Mouse (Mus musculus) liver, embryonic 16.5 days (tissue): ENCODE data around the gene Sall1. TPM values are rescaled to one million over a fixed set of nuclear protein-coding genes. Genes with fewer than 3 reads are reported as not detected.

ENCODE experiments used
- ATAC-seq: fragments of 200-750 bp; cut with Nextera tagmentation; 2 replicates; pipeline ENCODE4 v1.8.0; 2017; ENCODE audit warnings: low read depth, mild to moderate bottlenecking, moderate number of reproducible peaks, moderate library complexity
- H3K27ac ChIP-seq: fragments of 300-500 bp; sonication (generic); 2 replicates; pipeline ENCODE4 v1.5.1; 2014; ENCODE audit warnings: mild to moderate bottlenecking, low read length
- H3K27me3 ChIP-seq: fragments of 300-500 bp; sonication (generic); 2 replicates; pipeline ENCODE4 v1.6.1; 2014; ENCODE audit warnings: low read depth, low read length, mixed read lengths; ENCODE audit not compliant: control insufficient read depth, insufficient read depth
- H3K36me3 ChIP-seq: fragments of 300-500 bp; sonication (generic); 2 replicates; pipeline ENCODE4 v1.6.1; 2014; ENCODE audit warnings: mild to moderate bottlenecking; ENCODE audit not compliant: control insufficient read depth, insufficient read depth
- H3K4me1 ChIP-seq: fragments of 300-500 bp; sonication (generic); 2 replicates; pipeline ENCODE4 v1.6.1; 2014; ENCODE audit warnings: low read depth, low read length, mixed read lengths; ENCODE audit not compliant: control insufficient read depth
- H3K4me2 ChIP-seq: fragments of 300-500 bp; sonication (generic); 2 replicates; pipeline ENCODE4 v1.6.1; 2014; ENCODE audit warnings: low read depth, low read length, mixed read lengths
- H3K4me3 ChIP-seq: fragments of 300-500 bp; sonication (generic); 2 replicates; pipeline ENCODE4 v1.5.1; 2014; ENCODE audit warnings: low read depth, mild to moderate bottlenecking, low read length
- H3K9ac ChIP-seq: fragments of 300-500 bp; sonication (generic); 2 replicates; pipeline ENCODE4 v1.6.1; 2014; ENCODE audit warnings: low read depth, low read length
- H3K9me3 ChIP-seq: fragments of 300-500 bp; sonication (generic); replicated peaks from 2 replicates; pipeline ENCODE4 v1.6.1; 2016; ENCODE audit warnings: low read length; ENCODE audit not compliant: control insufficient read depth
- WGBS: fragments of 180-500 bp; shearing (Covaris S2); extraction: QIAGEN DNeasy Blood & Tissue Kit; methylation state at CpG from one replicate; pipeline ENCODE4 v1.1.7; 2014; ENCODE audit not compliant: insufficient replicate concordance; 5-methylcytosine and 5-hydroxymethylcytosine counted together
- polyA plus RNA-seq: library from polyadenylated mRNA; unstranded; fragments of >200 nt; fragmentation: Nextera tagmentation; extraction: Ambion mirVana; gene quantifications from 2 replicates; pipeline ENCODE4 v1.2.1, GENCODE M21; 2015

Gene Sall1
- polyA plus RNA-seq, 1 experiment from 2014 or later, result 1.3 TPM

GRCm38 (mm10) chr8:89025281-89026138, 18.5 kb downstream of the Sall1 start:
- peaks cover 8% of the 10 kb centered on the region; the same call in 1 of the 2 replicates for H3K27me3 ChIP-seq
- peak overlapping the region; percentile 34 for H3K4me3 ChIP-seq
- peak; percentile 50; the same call in 1 of the 2 replicates for ATAC-seq
- no peaks in the 10 kb centered on the region for H3K36me3 ChIP-seq
- H3K4me2 ChIP-seq, result peak overlapping the region; percentile 38
- H3K27ac ChIP-seq, result no peak overlapping the region
- WGBS, result 5% methylated on average over 54 of the region's 55 CpGs
- H3K9me3 ChIP-seq, result no peaks in the 10 kb centered on the region
- no peaks in the 10 kb centered on the region for H3K4me1 ChIP-seq
- peak overlapping the region; percentile 34; the same call in 1 of the 2 replicates for H3K9ac ChIP-seq

GRCm38 (mm10) chr8:89024796-89025195, 19.2 kb downstream of the Sall1 start:
- 24% methylated on average over 6 of the region's 6 CpGs for WGBS
- Histone ChIP-seq H3K27me3 (peaks cover 8% of the 10 kb centered on the region; the same call in 1 of the 2 replicates), H3K4me1 (no peaks in the 10 kb centered on the region), H3K9me3 (no peaks in the 10 kb centered on the region), H3K4me3 (no peak overlapping the region), H3K9ac (no peak overlapping the region), H3K4me2 (no peak overlapping the region), H3K27ac (no peak overlapping the region), H3K36me3 (no peaks in the 10 kb centered on the region)
- no peak for ATAC-seq

GRCm38 (mm10) chr8:89021139-89021538, 22.8 kb downstream of the Sall1 start:
- Histone ChIP-seq H3K27ac (no peak overlapping the region), H3K36me3 (no peaks in the 10 kb centered on the region), H3K9me3 (no peaks in the 10 kb centered on the region), H3K4me3 (no peak overlapping the region), H3K27me3 (peaks cover 7% of the 10 kb centered on the region; the same call in 1 of the 2 replicates), H3K9ac (no peak overlapping the region), H3K4me2 (no peak overlapping the region), H3K4me1 (no peaks in the 10 kb centered on the region)
- 0 out of 2 replicates have a peak, but pooled peaks have one; percentile 35 for ATAC-seq
- WGBS, result 15% methylated on average over 5 of the region's 5 CpGs

GRCm38 (mm10) chr8:89017891-89018290, 26.1 kb downstream of the Sall1 start:
- no peak for ATAC-seq
- Histone ChIP-seq H3K36me3 (no peaks in the 10 kb centered on the region), H3K27me3 (no peaks in the 10 kb centered on the region), H3K9ac (no peak overlapping the region), H3K27ac (no peak overlapping the region), H3K4me3 (no peak overlapping the region), H3K4me1 (no peaks in the 10 kb centered on the region; the same call in 1 of the 2 replicates), H3K9me3 (no peaks in the 10 kb centered on the region), H3K4me2 (no peak overlapping the region)
- 62% methylated on average over 4 of the region's 4 CpGs for WGBS

- Histone ChIP-seq H3K36me3 (no peaks in the 10 kb centered on the region), H3K4me1 (no peaks in the 10 kb centered on the region; the same call in 1 of the 2 replicates), H3K27ac (no peak overlapping the region), H3K9me3 (no peaks in the 10 kb centered on the region), H3K9ac (no peak overlapping the region), H3K27me3 (no peaks in the 10 kb centered on the region), H3K4me2 (no peak overlapping the region), H3K4me3 (no peak overlapping the region)
- WGBS, result 57% methylated on average over 7 of the region's 7 CpGs
- ATAC-seq, result no peak
Measured at GRCm38 (mm10) chr8:89016465-89017070, 27.4 kb downstream of the Sall1 start.

GRCm38 (mm10) chr8:89015539-89015938, 28.4 kb downstream of the Sall1 start:
- no peaks in the 10 kb centered on the region for H3K36me3 ChIP-seq
- no peaks in the 10 kb centered on the region for H3K9me3 ChIP-seq
- no peaks in the 10 kb centered on the region for H3K27me3 ChIP-seq
- H3K27ac ChIP-seq, result peak overlapping the region; percentile 39; the same call in 1 of the 2 replicates
- peak; percentile 45; the same call in 1 of the 2 replicates for ATAC-seq
- H3K4me3 ChIP-seq, result no peak overlapping the region
- H3K9ac ChIP-seq, result no peak overlapping the region
- no peak overlapping the region for H3K4me2 ChIP-seq
- no peaks in the 10 kb centered on the region; the same call in 1 of the 2 replicates for H3K4me1 ChIP-seq
- 46% methylated on average over 6 of the region's 6 CpGs for WGBS

GRCm38 (mm10) chr8:89012853-89013534, 31.0 kb downstream of the Sall1 start:
- H3K36me3 ChIP-seq, result no peaks in the 10 kb centered on the region
- no peaks in the 10 kb centered on the region for H3K27me3 ChIP-seq
- H3K9ac ChIP-seq, result no peak overlapping the region
- H3K27ac ChIP-seq, result peak overlapping the region; percentile 49
- WGBS, result 53% methylated on average over 6 of the region's 6 CpGs
- H3K4me1 ChIP-seq, result no peaks in the 10 kb centered on the region; the same call in 1 of the 2 replicates
- H3K4me2 ChIP-seq, result peak overlapping the region; percentile 7; the same call in 1 of the 2 replicates
- H3K9me3 ChIP-seq, result no peaks in the 10 kb centered on the region
- H3K4me3 ChIP-seq, result no peak overlapping the region
- ATAC-seq, result peak; percentile 82

GRCm38 (mm10) chr8:89012024-89012712, 31.8 kb downstream of the Sall1 start:
- 35% methylated on average over 12 of the region's 12 CpGs for WGBS
- no peaks in the 10 kb centered on the region for H3K36me3 ChIP-seq
- ATAC-seq, result 0 out of 2 replicates have a peak, but pooled peaks have one; percentile 39
- no peak overlapping the region for H3K4me3 ChIP-seq
- H3K4me1 ChIP-seq, result no peaks in the 10 kb centered on the region; the same call in 1 of the 2 replicates
- no peak overlapping the region for H3K4me2 ChIP-seq
- H3K27me3 ChIP-seq, result peaks cover 2% of the 10 kb centered on the region
- H3K9me3 ChIP-seq, result no peaks in the 10 kb centered on the region
- H3K27ac ChIP-seq, result peak overlapping the region; percentile 50
- H3K9ac ChIP-seq, result no peak overlapping the region
